Mouse (Mus musculus): Measurements from ENCODE around the gene Rgl3. TPM values are rescaled to one million over a fixed set of nuclear protein-coding genes. Genes with fewer than 3 reads are reported as not detected.
A peak's percentile ranks its signal among the peaks of the same experiment; 100 is the strongest.

The Rgl3 gene
- polyA plus RNA-seq (2015; fragmentation: Nextera tagmentation; extraction: Ambion mirVana): 2.1 and 2.5 TPM in 2 replicates

DNA sequence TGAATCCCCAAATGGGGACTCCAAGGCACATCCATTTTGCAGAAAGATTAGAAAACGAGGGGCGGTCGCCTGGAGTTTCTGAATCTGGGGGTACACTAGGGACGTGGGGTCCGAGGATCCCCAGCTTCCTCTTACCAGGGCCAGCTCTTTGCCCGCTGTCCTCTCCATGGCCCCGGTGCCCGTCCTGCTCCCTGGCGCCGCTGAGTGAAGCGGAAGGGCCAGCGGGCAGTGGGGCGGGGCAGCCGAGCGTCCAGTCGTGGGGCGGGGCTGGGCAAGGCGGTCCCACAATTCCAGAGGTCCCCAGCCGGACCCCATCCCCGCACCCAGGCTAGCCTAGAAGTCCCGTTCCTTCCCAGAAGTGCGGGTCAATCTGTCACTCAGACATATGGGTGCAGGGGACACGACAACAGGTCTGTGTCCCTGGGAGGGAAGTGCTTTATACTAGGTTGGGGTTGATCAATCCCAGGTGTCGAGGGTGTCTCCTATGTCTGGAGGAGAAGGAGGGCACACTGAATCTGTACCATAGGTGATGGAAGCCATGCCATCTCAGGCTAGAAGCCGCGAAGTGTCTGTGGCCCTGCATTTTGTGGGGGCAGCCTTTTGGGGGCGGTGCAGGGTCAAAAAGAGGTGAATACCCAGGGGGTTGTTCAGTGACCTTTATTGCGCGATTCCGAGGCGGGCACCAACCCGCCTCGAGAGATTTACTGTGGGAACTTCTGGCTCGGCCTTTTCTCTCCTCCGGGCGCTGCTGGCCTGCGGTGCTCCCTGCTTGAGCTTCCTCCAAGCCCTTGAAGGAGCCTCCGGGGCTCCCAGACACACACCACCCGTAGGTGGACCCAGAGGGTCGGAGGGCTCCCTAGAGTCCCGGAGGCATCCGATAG, at the start of gene Rgl3:
TSS of gene Rgl3 (minus strand) at position 217 of the 881 bp plus-strand sequence.
- Histone ChIP-seq H3K27ac (ENCODE audit: low read depth, low read length) (no peak within 1 kb of the TSS), H3K27me3 (replicated peaks; ENCODE audit: control insufficient read depth, insufficient read depth, low read length) (peaks cover 44% of the 10 kb centered on the region), H3K36me3 (ENCODE audit: control insufficient read depth, insufficient read depth) (no peaks in the 10 kb centered on the region)

DNA sequence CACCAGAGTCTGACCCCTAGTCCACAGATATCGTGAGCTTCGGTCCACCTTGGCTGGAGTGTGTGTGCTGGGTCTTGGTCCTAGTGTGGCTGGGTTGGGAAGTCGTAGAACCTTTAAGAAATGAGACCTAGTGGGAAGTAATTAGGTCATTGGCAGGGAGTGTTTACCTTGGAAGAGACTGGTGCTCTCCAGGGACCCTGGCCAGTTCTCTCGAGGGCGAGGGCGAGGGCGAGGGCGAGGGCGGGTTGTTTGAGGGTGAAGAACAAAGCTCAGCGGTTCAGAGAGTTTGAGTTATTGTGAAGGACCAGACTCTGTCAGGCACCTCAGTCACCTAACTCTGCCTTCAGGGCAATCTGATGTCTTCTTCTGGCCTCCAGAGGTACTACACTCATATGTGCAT, 48.6 kb upstream of the Rgl3 start:
- H3K4me3 ChIP-seq (ENCODE audit: low read depth, low read length): no peak overlapping the region
- H3K9me3 ChIP-seq (ENCODE audit: control insufficient read depth): no peaks in the 10 kb centered on the region
- WGBS: 64% methylated on average over 10 of the region's 10 CpGs
- no peak for ATAC-seq
- H3K4me1 ChIP-seq (replicated peaks; ENCODE audit: control insufficient read depth, insufficient read depth, low read length): no peaks in the 10 kb centered on the region
- H3K36me3 ChIP-seq (ENCODE audit: control insufficient read depth, insufficient read depth): no peaks in the 10 kb centered on the region
- H3K27me3 ChIP-seq (replicated peaks; ENCODE audit: control insufficient read depth, insufficient read depth, low read length): no peaks in the 10 kb centered on the region
- no peak overlapping the region for H3K9ac ChIP-seq (ENCODE audit: low read depth, low read length)
- no peak for TF ChIP-seq CTCF (IDR thresholded peaks at IDR 0.05; ENCODE audit: low read depth)
- H3K27ac ChIP-seq (ENCODE audit: low read depth, low read length): no peak overlapping the region
- H3K4me2 ChIP-seq (replicated peaks; ENCODE audit: low read depth): no peak overlapping the region

More for the DNA sequence above, at the start of gene Rgl3:
- Histone ChIP-seq H3K9ac (ENCODE audit: low read depth, low read length) (peak within 1 kb of the TSS; percentile 17; the same call in 1 of the 2 replicates), H3K4me2 (replicated peaks; ENCODE audit: low read depth) (peak within 1 kb of the TSS; percentile 82), H3K9me3 (ENCODE audit: control insufficient read depth) (no peaks in the 10 kb centered on the region), H3K4me1 (replicated peaks; ENCODE audit: control insufficient read depth, insufficient read depth, low read length) (no peaks in the 10 kb centered on the region; the same call in 1 of the 2 replicates), H3K4me3 (ENCODE audit: low read depth, low read length) (peak within 1 kb of the TSS; percentile 52)
- WGBS: 3% methylated on average over 42 of the region's 42 CpGs
- TF ChIP-seq CTCF (IDR thresholded peaks at IDR 0.05; ENCODE audit: low read depth): no peak; the same call in 1 of the 2 replicates
- 0 out of 2 replicates have a peak, but pooled peaks have one; percentile 17 for ATAC-seq

DNA sequence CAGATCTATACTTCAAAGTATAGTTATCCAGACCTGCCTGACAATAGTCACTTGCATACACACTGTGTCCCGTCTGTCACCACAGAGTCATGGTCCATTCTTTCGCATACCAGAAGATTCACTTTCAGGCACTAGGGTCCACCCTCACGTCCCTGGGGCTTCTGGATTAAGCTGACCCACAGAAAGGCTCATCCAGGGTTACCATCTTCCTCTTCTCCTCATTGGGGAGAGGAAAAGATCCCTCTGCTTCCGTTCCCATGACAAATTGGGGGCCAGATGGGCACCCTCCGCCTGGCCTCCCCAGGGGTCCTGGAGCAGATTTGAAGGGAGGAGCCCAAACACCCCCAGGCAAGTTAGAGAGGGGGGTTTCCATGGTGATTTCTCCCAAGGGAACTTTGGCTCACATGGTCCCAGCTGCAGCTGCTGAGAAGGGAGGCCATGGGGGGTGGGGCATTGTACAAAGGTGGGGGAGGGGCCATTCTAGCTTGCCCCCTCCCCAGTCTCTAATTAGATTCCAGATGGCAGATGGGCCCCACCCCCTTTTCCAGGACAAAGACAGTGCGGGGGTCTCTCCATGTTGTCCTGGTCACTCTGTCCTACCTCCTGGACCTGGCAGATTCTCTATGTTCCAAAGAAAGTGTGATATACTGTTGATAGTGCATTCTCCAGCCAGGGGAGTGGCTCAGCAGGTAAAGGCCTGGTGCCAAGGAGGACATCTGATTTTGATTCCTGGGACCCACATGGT, 46.2 kb upstream of the Rgl3 start:
- no peak overlapping the region for H3K4me3 ChIP-seq (ENCODE audit: low read depth, low read length)
- no peaks in the 10 kb centered on the region for H3K9me3 ChIP-seq (ENCODE audit: control insufficient read depth)
- no peak overlapping the region for H3K4me2 ChIP-seq (replicated peaks; ENCODE audit: low read depth)
- no peak overlapping the region for H3K27ac ChIP-seq (ENCODE audit: low read depth, low read length)
- no peaks in the 10 kb centered on the region for H3K4me1 ChIP-seq (replicated peaks; ENCODE audit: control insufficient read depth, insufficient read depth, low read length)
- no peak for ATAC-seq
- no peak for TF ChIP-seq CTCF (IDR thresholded peaks at IDR 0.05; ENCODE audit: low read depth)
- no peaks in the 10 kb centered on the region for H3K27me3 ChIP-seq (replicated peaks; ENCODE audit: control insufficient read depth, insufficient read depth, low read length)
- no peak overlapping the region for H3K9ac ChIP-seq (ENCODE audit: low read depth, low read length)
- H3K36me3 ChIP-seq (ENCODE audit: control insufficient read depth, insufficient read depth): no peaks in the 10 kb centered on the region
- WGBS: 60% methylated on average over 6 of the region's 6 CpGs

DNA sequence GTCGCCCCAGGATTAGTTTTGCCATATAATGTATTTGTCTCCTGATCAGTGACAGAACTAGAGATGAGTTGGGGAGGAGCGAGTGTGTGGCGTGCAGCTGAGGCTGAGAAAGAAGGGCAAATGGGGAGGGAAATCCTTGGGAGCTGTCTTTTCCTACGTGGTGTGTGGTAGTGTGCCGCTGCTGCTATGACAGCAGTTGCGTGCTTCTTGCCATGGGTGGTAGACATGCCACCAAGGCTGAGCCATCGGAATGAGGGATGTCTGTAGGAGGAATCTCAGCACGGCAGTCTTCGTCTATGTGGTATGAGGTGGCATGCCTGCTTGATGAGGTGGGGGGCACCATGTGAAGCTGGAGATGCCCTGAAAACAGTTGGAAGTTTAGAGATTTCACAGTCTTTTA, 41.1 kb upstream of the Rgl3 start:
- Histone ChIP-seq H3K9me3 (ENCODE audit: control insufficient read depth) (no peaks in the 10 kb centered on the region), H3K4me3 (ENCODE audit: low read depth, low read length) (no peak overlapping the region), H3K27me3 (replicated peaks; ENCODE audit: control insufficient read depth, insufficient read depth, low read length) (no peaks in the 10 kb centered on the region), H3K36me3 (ENCODE audit: control insufficient read depth, insufficient read depth) (no peaks in the 10 kb centered on the region), H3K27ac (ENCODE audit: low read depth, low read length) (no peak overlapping the region), H3K9ac (ENCODE audit: low read depth, low read length) (no peak overlapping the region), H3K4me2 (replicated peaks; ENCODE audit: low read depth) (no peak overlapping the region), H3K4me1 (replicated peaks; ENCODE audit: control insufficient read depth, insufficient read depth, low read length) (no peaks in the 10 kb centered on the region)
- TF ChIP-seq CTCF (IDR thresholded peaks at IDR 0.05; ENCODE audit: low read depth): no peak
- no peak for ATAC-seq
- 92% methylated on average over 9 of the region's 9 CpGs for whole genome bisulfite sequencing

DNA sequence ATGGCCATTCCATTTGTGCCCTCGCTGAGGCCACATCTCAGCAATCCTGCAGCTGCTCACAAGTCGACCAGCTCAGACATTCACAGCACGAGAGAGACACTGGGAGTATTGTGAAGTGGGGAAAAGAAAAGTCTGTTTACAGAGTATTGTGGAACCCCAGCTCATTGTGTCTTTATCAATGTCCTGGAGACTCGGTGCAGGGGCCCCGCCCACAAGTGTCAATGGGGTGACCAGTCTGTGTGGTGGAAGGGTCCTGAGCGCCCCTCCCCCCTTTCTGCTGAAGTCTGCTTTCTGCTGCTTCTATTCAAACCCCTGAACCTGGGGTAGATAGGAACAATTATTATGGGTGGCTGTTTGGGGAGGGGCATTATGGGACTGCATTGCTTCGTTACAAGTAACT, 39.2 kb upstream of the Rgl3 start:
- no peak overlapping the region for H3K4me3 ChIP-seq (ENCODE audit: low read depth, low read length)
- H3K36me3 ChIP-seq (ENCODE audit: control insufficient read depth, insufficient read depth): no peaks in the 10 kb centered on the region
- TF ChIP-seq CTCF (IDR thresholded peaks at IDR 0.05; ENCODE audit: low read depth): no peak
- no peaks in the 10 kb centered on the region for H3K27me3 ChIP-seq (replicated peaks; ENCODE audit: control insufficient read depth, insufficient read depth, low read length)
- no peak overlapping the region for H3K27ac ChIP-seq (ENCODE audit: low read depth, low read length)
- no peaks in the 10 kb centered on the region for H3K9me3 ChIP-seq (ENCODE audit: control insufficient read depth)
- WGBS: 33% methylated on average over 7 of the region's 7 CpGs
- no peak for ATAC-seq
- no peak overlapping the region for H3K9ac ChIP-seq (ENCODE audit: low read depth, low read length)
- H3K4me2 ChIP-seq (replicated peaks; ENCODE audit: low read depth): no peak overlapping the region
- H3K4me1 ChIP-seq (replicated peaks; ENCODE audit: control insufficient read depth, insufficient read depth, low read length): no peaks in the 10 kb centered on the region

DNA sequence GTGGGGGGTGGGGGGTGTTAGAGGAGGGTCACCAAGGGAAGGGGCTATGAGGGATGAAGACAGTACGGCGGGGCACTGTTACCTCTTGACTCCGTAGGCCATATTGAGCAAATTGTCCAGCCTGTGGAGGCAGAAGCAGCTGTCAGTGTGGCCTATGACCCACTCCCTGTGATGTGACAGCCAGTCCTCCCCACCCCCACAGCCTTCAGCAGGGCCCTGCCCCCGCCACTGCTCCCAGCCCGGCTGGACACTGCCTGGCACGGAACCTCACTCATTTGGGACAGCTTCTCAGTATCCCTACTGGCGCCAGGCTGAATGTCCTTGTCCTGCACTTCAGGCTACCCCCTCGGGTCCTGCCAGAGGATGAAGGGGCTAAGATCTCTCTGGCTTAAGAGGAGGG, 35.3 kb upstream of the Rgl3 start:
- no peaks in the 10 kb centered on the region for H3K4me1 ChIP-seq (replicated peaks; ENCODE audit: control insufficient read depth, insufficient read depth, low read length)
- 61% methylated on average over 8 of the region's 8 CpGs for WGBS
- no peak overlapping the region for H3K27ac ChIP-seq (ENCODE audit: low read depth, low read length)
- no peak overlapping the region for H3K4me3 ChIP-seq (ENCODE audit: low read depth, low read length)
- no peak for TF ChIP-seq CTCF (IDR thresholded peaks at IDR 0.05; ENCODE audit: low read depth)
- H3K9ac ChIP-seq (ENCODE audit: low read depth, low read length): no peak overlapping the region
- H3K36me3 ChIP-seq (ENCODE audit: control insufficient read depth, insufficient read depth): no peaks in the 10 kb centered on the region
- no peaks in the 10 kb centered on the region for H3K27me3 ChIP-seq (replicated peaks; ENCODE audit: control insufficient read depth, insufficient read depth, low read length)
- H3K4me2 ChIP-seq (replicated peaks; ENCODE audit: low read depth): no peak overlapping the region
- no peaks in the 10 kb centered on the region for H3K9me3 ChIP-seq (ENCODE audit: control insufficient read depth)
- no peak for ATAC-seq

Data from intestine, postnatal 0 days (tissue).